Mouse (Mus musculus): ENCODE results near the gene Tmprss12.

Gene Tmprss12

DNA sequence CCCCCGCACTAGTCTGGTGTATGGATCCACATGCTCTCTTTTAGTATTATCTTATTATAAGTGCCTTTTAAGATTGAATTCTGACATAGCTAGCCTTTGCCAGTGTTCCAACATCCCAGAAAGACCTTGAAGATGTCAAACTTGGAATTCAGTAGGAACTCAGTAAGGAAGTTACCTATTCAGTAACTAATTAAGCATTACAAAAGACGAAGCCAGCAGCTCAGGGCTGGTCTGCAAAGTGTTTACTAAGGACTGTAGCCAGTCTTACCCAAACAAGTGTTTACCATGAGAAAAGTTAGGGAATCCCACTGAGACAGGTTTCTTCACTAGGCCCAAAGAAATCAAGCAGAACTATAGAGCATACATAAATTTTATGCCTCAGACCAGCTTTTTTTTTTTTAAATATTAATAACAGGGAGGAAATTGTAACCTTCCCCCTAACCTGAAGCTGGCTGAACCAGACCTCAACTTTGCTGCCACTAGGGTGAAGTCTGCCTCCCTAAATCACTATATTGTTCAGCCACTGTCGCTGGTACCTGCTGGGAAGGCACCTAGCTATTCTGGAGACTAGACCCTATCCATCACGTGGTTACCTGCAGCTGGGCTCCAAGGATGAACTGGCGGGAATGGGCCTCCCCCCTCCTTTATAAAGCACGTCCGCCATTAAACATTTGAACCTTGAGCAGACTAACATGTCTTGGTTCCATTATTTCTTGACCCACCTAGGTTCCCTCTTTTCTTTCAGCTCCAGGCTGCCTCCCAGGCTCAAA is 5.7 kb upstream of the Tmprss12 start:
- no peak for DNase-seq

DNA sequence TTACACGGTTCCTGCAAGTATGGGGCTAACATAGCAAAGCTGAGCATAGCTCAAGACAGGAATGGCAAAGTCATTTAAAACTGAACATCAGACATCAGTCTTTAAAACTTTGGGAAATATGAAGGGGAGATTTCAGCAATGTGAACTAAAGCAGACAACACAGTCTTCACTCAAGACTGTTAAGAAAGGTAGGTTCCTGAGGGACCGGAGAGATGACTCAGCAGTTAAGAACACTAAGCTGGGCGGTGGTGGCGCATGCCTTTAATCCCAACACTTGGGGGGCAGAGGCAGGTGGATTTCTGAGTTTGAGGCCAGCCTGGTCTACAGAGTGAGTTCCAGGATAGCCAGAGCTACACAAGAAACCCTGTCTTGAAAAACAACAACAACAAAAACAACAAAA is 4.2 kb upstream of the Tmprss12 start:
- no peak for DNase-seq

DNA sequence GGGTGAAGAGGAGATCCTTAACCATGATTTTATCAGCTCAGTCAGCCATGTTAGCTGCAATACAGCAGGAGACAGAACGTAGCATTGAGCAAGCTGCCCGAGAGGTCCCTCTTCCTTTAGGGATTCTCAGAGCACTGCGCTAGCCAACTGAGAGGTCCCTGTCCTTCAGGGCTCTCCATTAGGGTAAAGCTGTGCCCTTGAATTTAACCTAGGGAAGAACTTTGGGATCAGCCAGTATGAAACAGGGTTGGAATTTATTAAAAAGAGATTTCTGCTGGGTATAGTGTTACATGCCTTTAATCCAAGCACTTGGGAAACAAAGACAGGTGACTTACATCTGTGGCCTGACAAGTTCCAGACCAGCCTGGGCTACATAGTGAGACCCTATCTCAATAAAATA is 3.1 kb upstream of the Tmprss12 start:
- DNase-seq, result no peak

DNA sequence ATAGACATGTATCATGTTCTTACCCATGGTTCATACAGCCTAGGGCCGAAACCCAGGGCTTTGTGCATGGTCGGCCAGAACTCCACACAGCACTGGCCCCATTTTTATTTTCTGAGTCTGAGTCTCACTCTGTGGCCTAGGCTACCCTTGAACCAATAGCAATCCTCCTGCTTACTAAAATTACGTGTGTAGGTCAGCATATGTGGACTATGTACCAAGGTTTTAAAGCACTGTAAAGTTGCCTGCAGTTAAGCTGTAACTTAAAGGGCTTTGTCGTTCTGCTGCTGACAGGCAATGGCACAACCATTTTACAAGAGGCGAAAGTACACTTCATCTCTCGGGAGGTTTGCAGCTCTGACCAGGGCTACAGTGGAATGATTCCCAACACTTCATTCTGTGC is 8.3 kb downstream of the Tmprss12 start:
- no peak for DNase-seq

DNA sequence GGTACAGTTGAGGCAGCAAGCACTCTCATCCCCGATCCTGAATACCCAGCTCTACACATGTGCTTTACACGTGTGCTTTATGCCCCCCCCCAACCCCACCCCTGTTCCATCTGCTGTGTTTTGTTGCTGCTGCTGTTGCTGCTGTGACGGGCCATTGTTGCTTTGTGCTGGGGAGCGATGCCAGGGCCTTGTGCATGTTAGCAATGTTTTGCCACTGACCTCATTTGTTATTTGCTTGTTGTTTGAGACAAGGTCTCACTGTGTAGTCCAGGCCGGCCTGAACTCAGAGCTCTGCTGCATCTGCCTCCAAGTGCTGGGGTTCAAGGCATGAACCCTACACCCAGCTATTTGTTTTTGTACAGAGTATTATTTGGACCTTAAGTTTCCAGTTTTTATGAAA is 10.2 kb downstream of the Tmprss12 start:
- DNase-seq, result no peak

DNA sequence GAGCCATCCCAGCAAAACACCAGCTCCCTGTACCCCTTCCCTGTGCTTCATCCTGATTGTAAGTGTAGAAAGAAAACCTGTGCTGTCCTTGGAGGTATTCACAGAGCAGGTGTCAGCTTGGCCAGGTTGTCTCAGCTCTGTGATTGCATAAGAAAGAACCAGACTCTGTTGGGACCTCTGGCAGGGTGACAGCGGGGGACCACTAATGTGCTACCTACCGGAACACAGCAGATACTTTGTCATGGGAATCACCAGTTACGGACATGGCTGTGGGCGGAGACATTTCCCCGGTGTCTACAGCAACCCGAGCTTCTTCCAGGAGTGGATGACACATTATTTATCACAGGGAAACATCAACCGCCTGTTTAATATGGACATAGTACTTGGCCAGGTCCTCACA is 11.7 kb downstream of the Tmprss12 start:
- no peak for DNase-seq

DNA sequence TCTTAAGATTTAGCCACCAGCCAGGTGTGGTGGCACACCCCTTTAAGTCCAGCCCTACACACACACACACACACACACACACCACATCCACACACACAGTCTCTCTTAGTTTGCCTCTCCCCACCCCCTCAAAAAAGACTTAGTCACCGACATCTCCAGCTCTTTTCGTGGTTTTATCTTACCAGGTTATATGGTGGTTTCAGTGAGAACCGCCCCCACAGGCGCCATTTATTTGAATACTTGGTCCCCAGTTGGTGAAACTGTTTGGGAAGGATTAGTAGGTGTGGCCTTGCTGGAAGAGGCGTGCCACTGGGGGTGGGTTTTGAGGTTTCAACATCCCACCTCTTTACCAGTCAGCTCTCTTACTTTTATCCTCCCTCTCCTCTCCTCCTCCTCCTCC is 17.2 kb downstream of the Tmprss12 start:
- no peak for DNase-seq

DNA sequence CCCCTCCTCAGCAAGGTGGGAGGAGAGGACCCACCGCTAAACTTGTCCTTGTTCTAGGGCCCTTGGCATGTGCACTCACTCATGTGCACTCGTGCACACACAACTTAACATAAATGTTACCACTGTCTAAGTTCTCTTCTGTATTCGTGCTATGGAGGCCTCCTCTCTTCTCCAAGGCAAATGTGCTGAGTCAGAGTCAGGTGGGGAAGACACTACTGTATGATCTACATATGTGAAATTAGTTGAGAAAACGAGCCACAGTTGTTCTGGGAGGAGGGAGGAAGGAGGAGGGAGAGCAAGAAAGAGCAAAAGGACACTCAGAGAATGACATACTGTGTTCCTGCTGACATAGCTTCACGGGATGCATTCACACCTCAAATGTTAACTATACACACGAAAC is 19.9 kb downstream of the Tmprss12 start:
- no peak for DNase-seq

DNA sequence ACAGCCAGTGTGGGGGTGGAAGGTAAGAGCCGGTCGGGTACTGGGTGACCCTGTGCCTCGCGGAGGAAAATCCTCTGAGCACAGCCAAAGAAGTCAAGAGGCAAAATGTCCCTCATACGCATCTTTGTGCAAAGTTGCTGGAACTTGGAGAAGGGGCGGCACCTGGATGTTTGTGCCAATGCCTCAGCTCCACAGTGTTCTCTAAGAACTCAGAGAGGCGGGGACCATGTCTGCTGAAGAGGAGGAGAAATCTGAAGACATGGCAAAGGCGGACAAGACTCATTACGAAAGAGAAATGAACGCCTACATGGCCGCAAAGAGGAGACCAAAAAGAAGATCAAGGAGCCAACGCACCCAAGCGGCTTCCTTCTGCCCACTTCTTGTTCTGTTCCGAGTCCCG is 20.9 kb downstream of the Tmprss12 start:
- DNase-seq, result peak; percentile 49

DNA sequence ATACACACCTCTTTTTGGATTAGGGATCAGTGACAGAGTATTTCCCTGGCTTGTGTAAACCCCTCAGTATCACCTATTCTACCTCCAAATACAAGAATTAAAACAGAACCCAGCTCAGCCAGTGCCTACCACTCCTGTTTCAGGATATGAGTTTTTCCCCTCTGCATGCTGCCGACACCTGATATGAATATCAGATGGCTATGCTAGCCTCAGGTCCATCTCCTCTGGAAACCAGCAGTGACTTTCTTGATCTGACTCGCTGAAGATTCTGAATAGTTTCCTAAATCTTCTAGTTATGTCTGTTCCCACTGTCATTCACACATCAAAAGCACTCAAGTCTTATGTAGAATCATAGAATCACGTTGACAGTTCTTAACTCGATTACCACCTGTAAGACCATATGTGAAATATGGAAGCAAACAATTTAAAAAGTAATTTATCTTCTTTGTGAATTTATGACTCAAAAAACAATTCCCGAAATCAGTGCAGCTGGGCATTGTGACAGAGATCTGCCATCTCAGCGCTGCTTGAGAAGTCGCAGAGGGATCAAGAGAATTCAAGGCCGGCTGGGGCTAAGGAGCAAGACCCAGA is 22.9 kb downstream of the Tmprss12 start:
- no peak for DNase-seq

DNA sequence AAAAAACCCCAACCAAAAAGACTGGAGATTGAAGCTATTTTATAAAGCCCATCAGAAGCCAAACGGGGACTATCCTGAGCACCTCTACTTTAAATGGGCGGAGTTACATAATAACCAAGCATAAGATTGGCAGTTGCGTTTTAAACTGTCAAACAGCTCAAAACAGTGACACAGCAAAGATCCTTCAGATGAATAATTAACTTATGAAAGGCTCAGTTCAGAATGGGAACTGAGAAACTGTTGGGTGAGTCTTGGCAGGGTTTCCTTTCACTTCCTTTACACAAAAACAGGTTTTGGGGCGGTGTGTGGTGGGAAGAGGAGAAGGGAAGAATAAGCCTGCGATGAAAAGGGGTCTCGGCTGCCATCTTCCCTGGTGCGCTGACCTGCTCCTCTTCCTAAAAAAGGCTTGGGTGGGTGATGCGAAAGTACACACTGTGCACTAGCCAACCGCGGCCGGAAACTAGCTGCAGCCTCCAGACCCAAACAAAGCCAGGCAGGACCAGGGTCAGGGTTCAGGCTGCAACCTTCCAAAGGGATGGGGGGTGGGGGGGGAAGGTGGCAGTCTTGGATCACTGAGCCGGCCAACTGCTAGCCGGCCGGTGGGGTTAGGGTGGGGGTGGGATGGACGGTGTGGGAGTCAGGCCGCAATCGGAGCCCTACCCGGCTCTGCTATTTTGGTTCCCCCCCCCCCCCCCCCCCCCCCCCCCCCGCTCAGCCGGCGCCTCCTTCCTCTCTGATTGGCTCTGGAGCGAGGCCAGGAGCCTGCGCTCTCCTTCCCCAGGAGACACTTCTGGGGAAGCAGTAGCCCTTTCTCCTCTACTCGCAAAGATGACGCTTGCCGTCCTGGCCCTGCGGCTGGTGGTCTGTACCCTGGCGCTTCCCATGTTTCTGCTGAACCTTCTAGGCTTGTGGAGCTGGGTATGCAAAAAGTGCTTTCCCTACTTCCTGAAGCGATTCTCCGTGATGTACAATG is 23.7 kb downstream of the Tmprss12 start, which contains the start of gene Mettl7a1:
Mettl7a1 (plus strand) TSS at position 122 of the 973 bp plus-strand sequence.
- DNase-seq, result peak; percentile 90

DNA sequence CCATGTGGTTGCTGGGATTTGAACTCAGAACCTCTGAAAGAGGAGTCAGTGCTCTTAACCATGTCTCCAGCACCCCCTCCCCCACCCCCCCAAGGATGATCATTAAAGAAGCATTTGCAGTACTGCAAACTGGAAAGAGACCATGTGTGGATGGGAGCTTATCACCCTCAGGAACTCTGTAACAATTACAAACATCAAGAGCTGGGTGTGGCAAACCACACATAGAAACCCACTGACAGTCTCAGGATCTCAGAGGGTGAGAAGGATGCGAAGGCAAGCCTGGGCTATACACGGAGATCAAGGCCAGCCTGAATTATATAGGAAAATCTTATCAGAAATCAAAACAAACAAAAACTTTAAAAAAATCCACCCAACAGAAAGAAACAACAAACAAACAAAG is 25.6 kb downstream of the Tmprss12 start:
- no peak for DNase-seq

DNA sequence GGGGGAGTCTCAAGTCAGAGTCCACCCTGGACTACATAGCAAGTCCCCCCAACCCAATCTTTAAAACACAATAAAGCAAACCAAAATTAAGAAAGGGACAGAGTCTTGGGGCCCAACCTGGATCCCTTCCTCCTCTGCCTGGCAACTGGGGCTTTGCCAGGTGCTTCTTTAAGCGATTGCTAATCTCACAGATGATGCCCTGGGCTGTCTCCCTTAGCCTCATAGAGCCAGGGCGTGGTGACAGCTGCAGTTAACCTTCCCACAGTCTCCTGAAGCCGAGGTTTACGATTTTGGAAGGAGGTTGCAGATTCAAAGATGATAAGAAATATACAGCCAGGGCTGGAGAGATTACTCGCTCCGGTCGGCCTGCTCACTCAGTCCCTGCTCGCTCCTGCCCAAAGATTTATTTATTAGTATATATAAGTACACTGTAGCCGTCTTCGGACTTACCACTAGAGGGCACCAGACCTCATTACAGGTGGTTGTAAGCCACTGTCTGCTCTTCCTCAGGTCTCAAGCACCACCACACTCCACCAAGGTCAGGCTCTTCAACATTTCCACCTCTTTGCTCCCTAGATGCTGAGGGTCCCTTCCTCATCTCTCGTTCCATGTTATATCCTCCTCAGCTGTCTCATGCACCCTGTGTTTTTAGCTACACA is 26.9 kb downstream of the Tmprss12 start:
- DNase-seq, result peak; percentile 84

DNA sequence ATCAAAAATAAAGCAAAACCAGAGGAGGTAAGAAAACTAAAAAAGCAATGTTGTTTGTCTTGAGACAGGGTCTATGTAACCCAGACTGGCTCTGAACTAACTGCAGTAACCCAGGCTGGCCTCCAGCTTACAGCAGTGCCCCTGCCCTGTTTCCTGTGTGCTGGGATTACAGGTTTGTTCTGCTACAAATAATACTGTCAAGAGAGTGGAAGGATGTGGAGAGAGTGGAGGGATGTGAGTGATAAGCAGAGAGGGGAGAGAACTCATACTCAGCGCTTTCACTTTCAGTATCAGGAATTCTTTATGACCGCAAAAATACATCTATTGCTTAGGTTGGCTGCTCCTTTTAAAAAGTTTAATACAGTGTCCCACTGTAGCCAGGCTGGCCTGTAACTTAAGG is 31.7 kb downstream of the Tmprss12 start:
- DNase-seq, result no peak

DNA sequence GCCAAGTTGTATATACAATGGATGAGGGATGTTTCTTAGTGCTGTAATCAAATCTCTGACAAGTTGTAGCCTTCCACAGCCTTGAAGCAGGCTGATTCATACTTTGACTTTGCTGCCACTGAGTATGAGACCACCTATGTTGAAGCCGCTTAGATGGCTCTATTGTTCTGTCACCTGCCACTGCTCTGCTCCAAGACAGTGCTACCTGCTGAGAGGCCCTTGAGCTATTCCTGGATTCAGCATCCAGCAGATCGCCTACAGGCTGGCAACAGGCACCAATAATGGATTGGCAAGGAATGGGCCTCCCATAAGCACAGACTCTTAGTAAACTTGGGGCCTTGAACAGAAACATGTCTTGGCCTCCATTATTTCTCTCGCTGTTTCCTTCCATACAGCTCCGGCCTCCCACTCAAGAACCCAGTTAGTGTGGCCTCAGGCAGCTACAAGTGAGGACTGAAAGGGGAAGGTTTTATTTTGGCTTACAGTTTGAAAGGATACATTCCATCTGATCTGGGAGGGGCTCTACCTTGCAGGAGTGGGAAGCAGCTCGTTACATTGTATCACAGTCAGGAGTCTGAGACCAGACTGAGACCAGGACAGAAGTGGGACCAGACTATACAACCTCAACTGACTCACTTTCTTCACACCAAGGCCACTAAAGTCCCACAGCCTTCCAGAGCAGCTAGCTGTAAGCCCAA is 34.0 kb downstream of the Tmprss12 start:
- DNase-seq, result no peak

DNA sequence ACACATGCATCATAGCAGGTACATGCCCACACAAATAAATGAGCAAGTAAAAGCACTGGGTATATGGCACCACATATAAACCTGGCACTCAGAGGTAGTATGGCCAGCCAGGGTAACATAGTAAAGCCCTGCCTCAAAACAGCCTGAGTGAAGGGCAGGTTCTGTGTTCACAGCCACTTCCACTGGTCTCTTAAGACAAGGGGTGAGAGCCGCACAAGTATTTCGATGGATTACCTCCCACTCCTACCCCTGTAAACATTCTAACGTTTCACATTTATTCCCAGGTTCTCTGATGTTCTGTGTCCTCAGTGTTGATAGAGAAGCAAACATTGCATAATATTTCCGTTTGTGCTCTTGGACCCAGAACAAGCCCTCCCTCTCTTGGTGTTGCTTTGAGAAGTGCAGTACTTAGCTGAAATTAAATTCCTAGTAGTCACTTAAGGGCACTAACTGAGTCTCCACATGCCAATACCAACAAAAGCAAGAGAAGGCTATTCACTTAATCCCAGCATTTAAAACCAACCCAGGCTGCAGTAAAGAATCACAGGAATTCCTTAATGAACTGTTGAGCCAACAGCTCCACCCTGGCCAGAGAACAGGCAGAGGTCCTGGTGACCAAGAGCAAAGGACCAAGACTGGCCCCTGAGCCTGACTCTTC is 37.5 kb downstream of the Tmprss12 start:
- DNase-seq, result peak; percentile 89

DNA sequence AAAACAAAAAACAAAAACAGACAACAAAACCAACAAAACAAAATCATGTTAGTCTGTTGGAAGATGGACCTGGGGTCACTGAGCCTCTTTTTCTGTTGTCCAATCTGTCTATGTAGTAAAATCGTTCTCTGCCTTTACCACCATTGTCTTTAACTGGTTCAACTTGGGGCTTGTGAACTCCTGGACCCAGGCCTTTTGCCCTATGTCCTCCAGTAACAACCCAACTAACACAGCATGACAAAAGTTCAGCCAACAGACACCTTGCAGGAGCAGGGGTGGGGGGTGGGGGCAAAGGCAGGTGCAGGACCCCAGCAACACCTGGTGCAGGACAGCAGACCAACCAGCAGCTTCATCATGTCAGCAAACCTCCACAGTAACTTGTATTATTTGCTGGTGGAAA is 39.2 kb downstream of the Tmprss12 start:
- no peak for DNase-seq

DNA sequence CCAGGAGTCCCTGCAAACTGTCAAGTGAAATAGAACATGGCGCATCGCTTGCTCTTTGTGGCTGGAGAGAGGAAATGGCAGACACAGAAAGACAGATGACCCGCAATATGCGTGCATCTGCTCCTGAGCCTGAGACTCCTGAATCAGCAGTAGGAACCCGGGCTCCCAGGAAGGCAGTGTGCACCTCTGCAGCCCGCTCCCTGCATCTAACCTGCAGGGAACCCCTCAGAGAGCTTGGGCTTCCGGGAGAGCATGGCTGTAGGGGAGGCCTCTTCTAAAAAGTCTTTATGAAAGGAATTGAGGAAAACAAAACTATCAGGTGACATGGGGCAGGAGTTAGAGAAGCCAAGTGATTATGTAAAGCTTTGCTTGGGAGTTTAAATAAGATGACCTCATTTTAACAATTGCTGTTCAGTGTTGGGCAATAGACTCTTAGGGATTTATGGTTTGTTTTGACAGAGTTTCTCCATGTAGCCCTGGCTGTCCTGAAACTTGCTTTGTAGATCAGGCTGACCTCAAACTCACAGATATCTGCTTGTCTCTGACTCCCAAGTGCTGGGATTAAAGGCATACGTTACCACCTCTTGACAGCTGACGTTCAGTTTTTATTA is 39.8 kb downstream of the Tmprss12 start:
- peak; percentile 76 for DNase-seq

DNA sequence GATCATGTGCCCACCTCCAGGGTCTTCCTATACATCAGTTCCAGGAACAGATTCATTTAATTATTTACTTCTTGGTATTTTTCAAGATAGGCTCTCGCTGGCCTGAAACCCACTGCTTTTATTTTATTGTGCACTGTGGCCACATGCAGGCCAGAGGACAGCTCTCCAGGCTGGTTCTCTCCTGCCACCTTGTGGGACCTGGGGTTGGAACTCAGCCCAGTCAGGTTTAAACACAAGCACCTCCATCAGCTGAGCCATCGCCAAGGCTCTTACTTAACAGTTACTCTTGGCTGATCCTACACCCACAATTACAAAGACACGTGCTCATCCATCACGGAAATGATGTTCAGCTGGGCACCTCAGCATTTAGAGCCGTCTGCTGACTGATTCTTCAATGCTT is 40.5 kb downstream of the Tmprss12 start:
- DNase-seq, result peak; percentile 91

DNA sequence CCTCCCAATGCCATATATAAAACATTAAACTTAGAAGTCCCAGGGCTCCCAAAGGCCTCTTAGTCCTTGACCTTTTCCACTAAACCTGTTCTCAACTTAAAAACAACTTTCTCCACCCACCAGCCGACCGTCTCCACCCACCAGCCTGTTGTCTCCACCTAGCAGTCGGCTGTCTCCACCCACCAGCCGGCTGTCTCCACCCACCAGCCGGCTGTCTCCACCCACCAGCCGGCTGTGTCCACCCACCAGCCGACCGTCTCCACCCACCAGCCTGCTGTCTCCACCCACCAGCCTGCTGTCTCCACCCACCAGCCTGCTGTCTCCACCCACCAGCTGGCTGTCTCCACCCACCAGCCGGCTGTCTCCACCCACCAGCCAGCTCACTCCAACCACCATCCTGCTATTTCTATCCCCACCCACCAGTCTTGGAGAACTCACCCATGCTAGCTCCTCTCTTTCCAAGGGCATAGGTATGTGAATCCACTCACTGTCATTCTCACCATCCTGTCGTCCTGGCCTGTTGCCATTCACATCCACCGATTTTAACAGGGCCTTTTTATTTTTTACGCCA is 43.5 kb downstream of the Tmprss12 start:
- DNase-seq, result no peak

DNA sequence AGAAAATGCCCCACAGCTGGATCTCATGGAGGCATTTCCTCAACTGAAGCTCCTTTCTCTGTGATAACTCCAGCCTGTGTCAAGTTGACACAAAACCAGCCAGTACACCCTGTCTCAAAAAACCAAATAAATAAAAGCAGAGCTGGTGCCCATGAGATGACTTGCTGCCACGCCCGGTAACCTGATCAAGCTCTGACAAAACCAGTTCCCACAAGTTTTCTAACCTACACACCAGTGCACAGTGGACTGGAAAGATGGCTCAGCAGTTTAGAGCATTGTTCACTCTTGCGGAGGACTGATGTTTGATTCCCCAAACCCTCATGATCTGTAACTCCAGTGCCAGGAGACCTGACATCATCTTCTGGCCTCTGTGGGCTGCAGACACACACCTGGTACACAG is 44.6 kb downstream of the Tmprss12 start:
- DNase-seq, result no peak
